Mouse (Mus musculus) lung, embryonic 15.5 days (tissue): Measurements from ENCODE around the gene Lrrfip2. TPM values are rescaled to one million over a fixed set of nuclear protein-coding genes. Genes with fewer than 3 reads are reported as not detected.

Source experiments
- ATAC-seq: fragments of 200-750 bp; cut with Nextera tagmentation; 2 replicates; pipeline ENCODE4 v1.8.0; 2017; ENCODE audit warnings: moderate number of reproducible peaks, borderline replicate concordance; ENCODE audit not compliant: low FRiP score, low TSS enrichment; ENCODE audit errors: extremely low read depth
- H3K27ac ChIP-seq: fragments of 300-500 bp; sonication (generic); 2 replicates; pipeline ENCODE4 v1.5.1; 2015; ENCODE audit warnings: moderate library complexity, mild to moderate bottlenecking, inconsistent platforms
- H3K27me3 ChIP-seq: fragments of 300-500 bp; sonication (generic); 2 replicates; pipeline ENCODE4 v1.6.1; 2015; ENCODE audit warnings: inconsistent platforms
- H3K36me3 ChIP-seq: fragments of 300-500 bp; sonication (generic); 2 replicates; pipeline ENCODE4 v1.6.1; 2015; ENCODE audit warnings: inconsistent platforms
- H3K4me1 ChIP-seq: fragments of 300-500 bp; sonication (generic); 2 replicates; pipeline ENCODE4 v1.6.1; 2015; ENCODE audit warnings: inconsistent platforms
- H3K4me2 ChIP-seq: fragments of 300-500 bp; sonication (generic); 2 replicates; pipeline ENCODE4 v1.6.1; 2015; ENCODE audit warnings: inconsistent platforms, mild to moderate bottlenecking, moderate library complexity
- H3K4me3 ChIP-seq: fragments of 300-500 bp; sonication (generic); 2 replicates; pipeline ENCODE4 v1.5.1; 2015; ENCODE audit warnings: mild to moderate bottlenecking, inconsistent platforms
- H3K9ac ChIP-seq: fragments of 300-500 bp; sonication (generic); 2 replicates; pipeline ENCODE4 v1.6.1; 2015; ENCODE audit warnings: inconsistent platforms
- H3K9me3 ChIP-seq: fragments of 300-500 bp; sonication (generic); 2 replicates; pipeline ENCODE4 v1.6.1; 2016; ENCODE audit warnings: inconsistent platforms
- WGBS: fragments of 180-500 bp; shearing (Covaris S2); methylation state at CpG from one replicate; pipeline ENCODE4 v1.1.7; 2015; 5-methylcytosine and 5-hydroxymethylcytosine counted together
- polyA plus RNA-seq: library from polyadenylated mRNA; unstranded; fragments of >200 nt; fragmentation: Nextera tagmentation; extraction: Ambion mirVana; gene quantifications from 2 replicates; pipeline ENCODE4 v1.2.1, GENCODE M21; 2015

Gene Lrrfip2
- polyA plus RNA-seq, 1 experiment from 2014 or later: 46.1 TPM

DNA sequence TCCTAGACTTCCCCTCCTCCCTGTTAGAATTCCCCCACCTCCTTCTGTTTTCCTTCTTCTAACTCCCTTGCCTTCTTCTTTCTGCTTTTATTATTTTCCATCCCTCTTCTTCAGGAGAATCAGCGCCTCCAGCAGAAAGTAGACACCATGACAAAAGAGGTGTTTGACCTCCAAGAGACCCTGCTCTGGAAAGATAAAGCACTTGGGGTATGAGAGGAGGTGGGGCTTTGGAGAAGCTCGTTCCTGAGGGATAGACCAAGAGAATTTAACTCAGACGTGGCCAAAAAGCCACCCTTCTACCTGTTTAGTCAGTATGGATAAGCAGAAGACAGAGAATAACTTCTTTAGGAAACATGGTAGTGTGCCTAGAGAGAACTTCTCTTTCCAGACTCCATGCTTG lies 90.3 kb downstream of the Lrrfip2 start:
- Histone ChIP-seq H3K4me3 (no peak overlapping the region), H3K9ac (no peak overlapping the region), H3K36me3 (0 out of 2 replicates have a peak, but pooled peaks cover 3% of the 10 kb centered on the region), H3K4me1 (no peaks in the 10 kb centered on the region), H3K27me3 (no peaks in the 10 kb centered on the region), H3K9me3 (no peaks in the 10 kb centered on the region), H3K4me2 (no peak overlapping the region), H3K27ac (no peak overlapping the region)
- ATAC-seq: no peak
- 20% methylated on average over 3 of the region's 3 CpGs for WGBS

GRCm38 (mm10) chr9:111208185-111208584 lies 90.8 kb downstream of the Lrrfip2 start:
- H3K27me3 ChIP-seq: no peaks in the 10 kb centered on the region
- H3K4me1 ChIP-seq: no peaks in the 10 kb centered on the region
- 88% methylated on average over 3 of the region's 3 CpGs for WGBS
- no peak for ATAC-seq
- no peak overlapping the region for H3K4me2 ChIP-seq
- H3K27ac ChIP-seq: no peak overlapping the region
- no peak overlapping the region for H3K9ac ChIP-seq
- H3K9me3 ChIP-seq: no peaks in the 10 kb centered on the region
- no peak overlapping the region for H3K4me3 ChIP-seq
- H3K36me3 ChIP-seq: 0 out of 2 replicates have a peak, but pooled peaks cover 3% of the 10 kb centered on the region

- H3K4me3 ChIP-seq: no peak overlapping the region
- H3K9ac ChIP-seq: no peak overlapping the region
- no peaks in the 10 kb centered on the region for H3K9me3 ChIP-seq
- H3K36me3 ChIP-seq: peaks cover 4% of the 10 kb centered on the region; the same call in 1 of the 2 replicates
- WGBS: 86% methylated on average over 7 of the region's 7 CpGs
- H3K4me1 ChIP-seq: no peaks in the 10 kb centered on the region
- ATAC-seq: no peak
- H3K27ac ChIP-seq: no peak overlapping the region
- H3K27me3 ChIP-seq: no peaks in the 10 kb centered on the region
- H3K4me2 ChIP-seq: no peak overlapping the region
Observed at GRCm38 (mm10) chr9:111209158-111209699, 91.8 kb downstream of the Lrrfip2 start.

GRCm38 (mm10) chr9:111210412-111210811 lies 93.0 kb downstream of the Lrrfip2 start:
- no peaks in the 10 kb centered on the region for H3K9me3 ChIP-seq
- H3K9ac ChIP-seq: no peak overlapping the region
- H3K4me2 ChIP-seq: no peak overlapping the region
- no peaks in the 10 kb centered on the region for H3K27me3 ChIP-seq
- H3K4me3 ChIP-seq: no peak overlapping the region
- peaks cover 13% of the 10 kb centered on the region; the same call in 1 of the 2 replicates for H3K36me3 ChIP-seq
- 85% methylated on average over 4 of the region's 4 CpGs for WGBS
- ATAC-seq: no peak
- no peaks in the 10 kb centered on the region for H3K4me1 ChIP-seq
- no peak overlapping the region for H3K27ac ChIP-seq

GRCm38 (mm10) chr9:111211122-111212041 lies 94.0 kb downstream of the Lrrfip2 start:
- Histone ChIP-seq H3K4me3 (no peak overlapping the region), H3K4me2 (no peak overlapping the region), H3K27me3 (no peaks in the 10 kb centered on the region), H3K9ac (no peak overlapping the region), H3K4me1 (no peaks in the 10 kb centered on the region), H3K27ac (no peak overlapping the region), H3K9me3 (no peaks in the 10 kb centered on the region), H3K36me3 (peaks cover 19% of the 10 kb centered on the region; the same call in 1 of the 2 replicates)
- 73% methylated on average over 10 of the region's 10 CpGs for WGBS
- no peak for ATAC-seq

GRCm38 (mm10) chr9:111213501-111213900 lies 96.1 kb downstream of the Lrrfip2 start:
- Histone ChIP-seq H3K27ac (no peak overlapping the region), H3K9me3 (no peaks in the 10 kb centered on the region), H3K4me1 (no peaks in the 10 kb centered on the region), H3K4me2 (no peak overlapping the region), H3K9ac (no peak overlapping the region), H3K27me3 (no peaks in the 10 kb centered on the region), H3K36me3 (peaks cover 15% of the 10 kb centered on the region; the same call in 1 of the 2 replicates), H3K4me3 (no peak overlapping the region)
- 0 out of 2 replicates have a peak, but pooled peaks have one; percentile 55 for ATAC-seq
- WGBS: 51% methylated on average over 6 of the region's 6 CpGs

DNA sequence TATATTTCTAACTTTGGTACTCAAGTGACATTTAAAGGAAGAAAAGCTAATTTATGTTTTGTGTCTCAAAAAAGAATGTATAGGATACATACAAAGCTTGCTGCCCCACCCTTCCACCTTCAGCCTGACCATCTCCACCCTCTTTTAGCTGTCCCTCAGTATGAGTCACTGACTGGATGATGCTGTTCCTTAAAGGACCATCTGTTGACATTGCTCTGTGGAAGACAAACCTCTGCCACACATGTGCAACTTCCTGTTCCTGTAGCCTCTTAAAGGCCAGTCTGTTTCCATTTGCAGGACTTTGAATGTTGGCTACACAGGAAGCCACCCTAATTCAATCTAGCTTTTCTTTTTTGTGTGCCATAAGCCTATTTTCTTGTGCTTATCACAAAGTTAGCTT lies 99.0 kb downstream of the Lrrfip2 start:
- no peaks in the 10 kb centered on the region for H3K4me1 ChIP-seq
- H3K27me3 ChIP-seq: no peaks in the 10 kb centered on the region
- H3K27ac ChIP-seq: no peak overlapping the region
- H3K4me3 ChIP-seq: no peak overlapping the region
- peaks cover 26% of the 10 kb centered on the region; the same call in 1 of the 2 replicates for H3K36me3 ChIP-seq
- no peak overlapping the region for H3K4me2 ChIP-seq
- H3K9me3 ChIP-seq: no peaks in the 10 kb centered on the region
- no peak overlapping the region for H3K9ac ChIP-seq
- ATAC-seq: no peak

- H3K4me3 ChIP-seq: no peak overlapping the region
- H3K4me1 ChIP-seq: no peaks in the 10 kb centered on the region
- no peak overlapping the region for H3K4me2 ChIP-seq
- no peaks in the 10 kb centered on the region for H3K9me3 ChIP-seq
- H3K36me3 ChIP-seq: peaks cover 46% of the 10 kb centered on the region
- 88% methylated on average over 5 of the region's 5 CpGs for WGBS
- H3K27me3 ChIP-seq: no peaks in the 10 kb centered on the region
- ATAC-seq: no peak
- no peak overlapping the region for H3K27ac ChIP-seq
- no peak overlapping the region for H3K9ac ChIP-seq
Observed at GRCm38 (mm10) chr9:111220551-111221080, 103.2 kb downstream of the Lrrfip2 start.

DNA sequence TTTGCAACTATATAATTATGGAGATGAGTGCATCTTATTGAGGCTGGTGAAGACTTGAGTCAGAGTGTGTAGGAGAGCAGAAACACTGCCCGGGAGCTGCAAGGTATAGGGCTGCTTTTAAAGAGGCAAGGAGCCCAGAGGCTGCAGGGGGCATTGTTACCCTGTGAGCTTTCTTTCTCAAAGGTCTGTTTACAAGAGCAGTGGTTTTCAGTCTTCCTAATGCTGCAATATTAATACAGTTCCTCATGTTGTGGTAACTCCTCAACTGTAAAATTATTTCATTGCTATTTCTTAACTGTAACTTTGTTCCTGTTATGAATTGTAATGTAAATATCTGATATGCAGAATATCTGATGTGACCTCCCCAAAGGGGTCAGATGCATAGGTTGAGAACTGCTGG lies 104.2 kb downstream of the Lrrfip2 start:
- H3K4me2 ChIP-seq: no peak overlapping the region
- 100% methylated on average over 1 of the region's 1 CpGs for WGBS
- H3K4me3 ChIP-seq: no peak overlapping the region
- no peak overlapping the region for H3K27ac ChIP-seq
- H3K36me3 ChIP-seq: peaks cover 46% of the 10 kb centered on the region
- no peak for ATAC-seq
- no peak overlapping the region for H3K9ac ChIP-seq
- no peaks in the 10 kb centered on the region for H3K27me3 ChIP-seq
- no peaks in the 10 kb centered on the region for H3K9me3 ChIP-seq
- H3K4me1 ChIP-seq: no peaks in the 10 kb centered on the region

DNA sequence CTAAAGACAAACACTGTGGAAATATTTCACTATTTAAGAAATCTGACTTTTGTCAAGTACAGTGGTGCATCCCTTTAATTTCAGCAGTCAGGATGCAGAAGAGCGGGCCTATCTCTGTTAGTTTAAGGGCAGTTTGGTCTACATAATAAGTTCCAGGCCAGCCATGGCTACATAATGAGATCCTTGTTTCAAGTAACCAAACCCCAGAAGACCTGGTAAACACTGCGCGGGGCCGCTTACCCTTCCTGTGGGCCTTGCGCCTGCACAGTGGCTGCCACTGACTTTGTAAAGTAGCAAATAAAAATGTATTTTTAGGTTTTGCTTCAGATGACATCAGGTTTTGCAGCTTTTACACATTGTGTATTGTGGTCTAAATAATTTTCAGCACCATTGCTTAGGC lies 106.0 kb downstream of the Lrrfip2 start:
- Histone ChIP-seq H3K27ac (no peak overlapping the region), H3K4me3 (no peak overlapping the region), H3K4me1 (no peaks in the 10 kb centered on the region), H3K36me3 (peaks cover 58% of the 10 kb centered on the region), H3K9me3 (no peaks in the 10 kb centered on the region), H3K9ac (no peak overlapping the region), H3K4me2 (no peak overlapping the region), H3K27me3 (no peaks in the 10 kb centered on the region)
- 89% methylated on average over 5 of the region's 5 CpGs for WGBS
- no peak for ATAC-seq

- ATAC-seq: no peak
Observed at GRCm38 (mm10) chr9:111228446-111228845, 111.1 kb downstream of the Lrrfip2 start.

GRCm38 (mm10) chr9:111234701-111235100 lies 117.3 kb downstream of the Lrrfip2 start:
- H3K36me3 ChIP-seq: peaks cover 67% of the 10 kb centered on the region
- H3K27ac ChIP-seq: no peak overlapping the region
- no peak for ATAC-seq
- no peaks in the 10 kb centered on the region for H3K4me1 ChIP-seq
- no peaks in the 10 kb centered on the region for H3K9me3 ChIP-seq
- H3K4me3 ChIP-seq: no peak overlapping the region
- H3K9ac ChIP-seq: no peak overlapping the region
- no peaks in the 10 kb centered on the region for H3K27me3 ChIP-seq
- 85% methylated on average over 9 of the region's 9 CpGs for WGBS
- no peak overlapping the region for H3K4me2 ChIP-seq

More at GRCm38 (mm10) chr9:111228446-111228845, 111.1 kb downstream of the Lrrfip2 start:
- WGBS: 66% methylated on average over 5 of the region's 5 CpGs
- H3K4me1 ChIP-seq: no peaks in the 10 kb centered on the region
- H3K9ac ChIP-seq: no peak overlapping the region
- no peak overlapping the region for H3K4me3 ChIP-seq
- peaks cover 63% of the 10 kb centered on the region for H3K36me3 ChIP-seq
- H3K4me2 ChIP-seq: no peak overlapping the region
- no peaks in the 10 kb centered on the region for H3K9me3 ChIP-seq
- H3K27ac ChIP-seq: no peak overlapping the region
- no peaks in the 10 kb centered on the region for H3K27me3 ChIP-seq
